ENCODE assay signal across 12 mouse cellular contexts in the genomic region with DNA sequence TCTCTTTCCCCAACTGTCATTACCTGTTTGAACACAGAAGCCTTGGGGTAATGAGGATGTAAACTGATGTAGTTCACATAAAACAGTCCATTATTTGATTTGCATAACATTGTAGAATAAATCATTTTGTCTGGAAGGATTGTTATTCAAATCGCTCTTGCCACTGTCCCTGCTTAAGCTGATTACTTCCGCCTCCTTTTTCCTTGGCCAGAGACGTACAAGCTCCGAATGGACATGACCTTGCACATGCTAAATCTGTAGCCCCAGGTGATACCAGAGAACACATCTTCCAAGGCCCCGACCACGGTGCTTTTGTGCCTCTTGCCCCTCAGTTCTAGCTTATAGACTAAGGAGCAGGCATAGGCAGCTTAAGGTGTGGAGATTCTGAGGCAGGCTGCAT.
DNase-seq lines count a peak whose midpoint lies in the region; TF ChIP-seq lines count a peak whose summit lies in the region.
"Had no signal": no experiment of that assay in that cellular context is flagged by ENCODE, and none has a peak within 500 bp of the region (broad histone marks: within the 10 kb centered on the region; RNA-seq: fewer than 3 reads in every experiment).

No protein-coding gene starts in this region.

- TF ChIP-seq POLR2A in brain, embryonic 14.5 days (IDR thresholded peaks at IDR 0.05; ENCODE audit: borderline replicate concordance, extremely low read depth, insufficient read depth, insufficient read length, poor library complexity, severe bottlenecking): no peak

- peak; percentile 6 for DNase-seq in retina, postnatal 1 day
- no peak for DNase-seq in retina, embryonic 14.5 days (ENCODE audit: low spot score)
- peak; percentile 72 for DNase-seq in R1 (ENCODE audit: low read depth, low spot score)
- peak; percentile 9 for DNase-seq in brain, embryonic 14.5 days (ENCODE audit: low read depth)
- DNase-seq in kidney, postnatal 14 days: no peak
- DNase-seq in adrenal gland, adult 2 months: no peak
- DNase-seq: adrenal gland, postnatal 10 days; adrenal gland, postnatal 25 days; cerebellum, adult 11-12 months; cerebellum, adult 2 months; cerebellum, adult 9-10 months; cerebellum, postnatal 25 days had no signal

- TF ChIP-seq CTCF in brain, embryonic 14.5 days (IDR thresholded peaks at IDR 0.05; ENCODE audit: borderline replicate concordance, extremely low read depth, insufficient read depth, insufficient read length): no peak

Comparison
In these comparisons a context has a peak if more than half of its experiments do, and no peak if none do; other contexts are left out.
1. DNase-seq: peak in retina, postnatal 1 day (single experiment), R1 (single experiment) and brain, embryonic 14.5 days (single experiment); none in retina, embryonic 14.5 days (single experiment), kidney, postnatal 14 days (single experiment) and adrenal gland, adult 2 months (single experiment).